Mouse (Mus musculus): ENCODE measurements around the gene Tecr. TPM values are rescaled to one million over a fixed set of nuclear protein-coding genes. Genes with fewer than 3 reads are reported as not detected.

Tecr gene
- total RNA-seq, 2 experiments from 2014 or later, result 431 to 564 TPM

GRCm38 (mm10) chr8:83569165-83569564 is 38.6 kb downstream of the Tecr start:
- intact Hi-C loops (cut with DNase I), result loop anchor here (5.0 to 10.0 kb wide), 2 partner anchors 38 to 124 kb away; partner anchors contain the start of genes Dnajb1 and Tecr
- no peak for DNase-seq

- intact Hi-C loops (cut with DNase I), result loop anchor here (5.0 to 10.0 kb wide), 2 partner anchors 39 to 124 kb away; partner anchors contain the start of genes Dnajb1 and Tecr
- no peak for DNase-seq
Measured at GRCm38 (mm10) chr8:83568755-83569154, 39.0 kb downstream of the Tecr start.

- DNase-seq, result no peak
- intact Hi-C loops (cut with DNase I), result loop anchor here (5.0 to 10.0 kb wide), 2 partner anchors 39 to 123 kb away; partner anchors contain the start of genes Dnajb1 and Tecr
Measured at GRCm38 (mm10) chr8:83568128-83568527, 39.6 kb downstream of the Tecr start.

- no peak for DNase-seq
- intact Hi-C loops (cut with DNase I), result loop anchor here (5.0 to 10.0 kb wide), 2 partner anchors 40 to 123 kb away; partner anchors contain the start of genes Dnajb1 and Tecr
Measured at GRCm38 (mm10) chr8:83567668-83568067, 40.1 kb downstream of the Tecr start.

- peak; percentile 94 to 97 for DNase-seq
- intact Hi-C loops (cut with DNase I), result loop anchor here (5.0 to 10.0 kb wide), 2 partner anchors 41 to 122 kb away; partner anchors contain the start of genes Dnajb1 and Tecr
Measured at GRCm38 (mm10) chr8:83566469-83567395, 41.0 kb downstream of the Tecr start, which contains the start of gene Ndufb7. Ndufb7 (plus strand) TSS chr8:83566671.

GRCm38 (mm10) chr8:83565731-83566375 is 41.9 kb downstream of the Tecr start:
- DNase-seq, result no peak
- intact Hi-C loops (cut with DNase I), result loop anchor here (5.0 to 10.0 kb wide), 2 partner anchors 41 to 121 kb away; partner anchors contain the start of genes Dnajb1 and Tecr

- DNase-seq, result no peak
- intact Hi-C loops (cut with DNase I), result loop anchor here (10.0 kb wide), 1 partner anchor 118 kb away; no protein-coding TSS in a partner anchor
Measured at GRCm38 (mm10) chr8:83563246-83563645, 44.5 kb downstream of the Tecr start.

- intact Hi-C loops (cut with DNase I), result loop anchor here (10.0 kb wide), 1 partner anchor 118 kb away; no protein-coding TSS in a partner anchor
Measured at GRCm38 (mm10) chr8:83562669-83563068, 45.1 kb downstream of the Tecr start.

GRCm38 (mm10) chr8:83535736-83536135 is 72.0 kb downstream of the Tecr start, which contains the start of gene Olfr370:
Olfr370 (plus strand) TSS chr8:83535780.
- intact Hi-C loops (cut with DNase I), result no loop called here
- DNase-seq, result no peak

More at GRCm38 (mm10) chr8:83562669-83563068, 45.1 kb downstream of the Tecr start:
- DNase-seq, result no peak

- no peak for DNase-seq
- intact Hi-C loops (cut with DNase I), result no loop called here
Measured at GRCm38 (mm10) chr8:83534802-83535201, 73.0 kb downstream of the Tecr start.

Other genes with a start within 250 kb of the Tecr start
- not detected for gene Clgn, start 218.1 kb downstream of the Tecr start, total RNA-seq (2021)
- gene Scoc, start 149.6 kb downstream of the Tecr start, total RNA-seq (2021), result 10 to 100 TPM; 46.5 to 46.8 TPM
- gene Olfr370, start 72.2 kb downstream of the Tecr start, total RNA-seq (2021), result not detected
- gene Ndufb7, start 41.3 kb downstream of the Tecr start, total RNA-seq (2021), result 100 to 1,000 TPM; 328 to 346 TPM
- gene Dnajb1, start 222 bp upstream of the Tecr start, total RNA-seq (2021), result 1 to 10 TPM; 5.2 to 5.8 TPM
- 10 to 100 TPM; 16.7 to 17.8 TPM for gene Gipc1, start 44.7 kb upstream of the Tecr start, total RNA-seq (2021)
- under 1 TPM; 0.10 to 0.12 TPM for gene Ptger1, start 58.7 kb upstream of the Tecr start, total RNA-seq (2021)
- gene Pkn1, start 91.2 kb upstream of the Tecr start, total RNA-seq (2021), result 10 to 100 TPM; 30.6 to 33.7 TPM
- 10 to 100 TPM; 11.3 to 12.0 TPM for gene Ddx39, start 107.2 kb upstream of the Tecr start, total RNA-seq (2021)
- 10 to 100 TPM; 21.9 to 22.5 TPM for gene Adgre5, start 133.4 kb upstream of the Tecr start, total RNA-seq (2021)

All from gastrocnemius, postnatal 36 days (tissue).